Mouse (Mus musculus) ES-E14 (cell line): ENCODE measurements around the gene Muc20.

Experiments used
- CHD2 ChIP-seq: IDR thresholded peaks from 2 replicates; pipeline ENCODE4 v1.6.1; 2014; ENCODE audit warnings: mild to moderate bottlenecking, low read depth, low read length, inconsistent platforms
- HCFC1 ChIP-seq: IDR thresholded peaks from 2 replicates; pipeline ENCODE4 v1.6.1; 2012; ENCODE audit warnings: low read length, inconsistent platforms, borderline replicate concordance; ENCODE audit not compliant: insufficient read depth
- MAFK ChIP-seq: IDR thresholded peaks from 2 replicates; pipeline ENCODE4 v1.6.1; 2014; ENCODE audit warnings: mild to moderate bottlenecking, low read depth, low read length, inconsistent platforms; ENCODE audit not compliant: insufficient read depth
- ZC3H11A ChIP-seq: IDR thresholded peaks from 2 replicates; pipeline ENCODE4 v1.6.1; 2012; ENCODE audit warnings: low read depth, mild to moderate bottlenecking, inconsistent platforms, low read length, borderline replicate concordance
- ZNF384 ChIP-seq: IDR thresholded peaks from 2 replicates; pipeline ENCODE4 v1.6.1; 2012; ENCODE audit warnings: low read depth, low read length, inconsistent platforms

DNA sequence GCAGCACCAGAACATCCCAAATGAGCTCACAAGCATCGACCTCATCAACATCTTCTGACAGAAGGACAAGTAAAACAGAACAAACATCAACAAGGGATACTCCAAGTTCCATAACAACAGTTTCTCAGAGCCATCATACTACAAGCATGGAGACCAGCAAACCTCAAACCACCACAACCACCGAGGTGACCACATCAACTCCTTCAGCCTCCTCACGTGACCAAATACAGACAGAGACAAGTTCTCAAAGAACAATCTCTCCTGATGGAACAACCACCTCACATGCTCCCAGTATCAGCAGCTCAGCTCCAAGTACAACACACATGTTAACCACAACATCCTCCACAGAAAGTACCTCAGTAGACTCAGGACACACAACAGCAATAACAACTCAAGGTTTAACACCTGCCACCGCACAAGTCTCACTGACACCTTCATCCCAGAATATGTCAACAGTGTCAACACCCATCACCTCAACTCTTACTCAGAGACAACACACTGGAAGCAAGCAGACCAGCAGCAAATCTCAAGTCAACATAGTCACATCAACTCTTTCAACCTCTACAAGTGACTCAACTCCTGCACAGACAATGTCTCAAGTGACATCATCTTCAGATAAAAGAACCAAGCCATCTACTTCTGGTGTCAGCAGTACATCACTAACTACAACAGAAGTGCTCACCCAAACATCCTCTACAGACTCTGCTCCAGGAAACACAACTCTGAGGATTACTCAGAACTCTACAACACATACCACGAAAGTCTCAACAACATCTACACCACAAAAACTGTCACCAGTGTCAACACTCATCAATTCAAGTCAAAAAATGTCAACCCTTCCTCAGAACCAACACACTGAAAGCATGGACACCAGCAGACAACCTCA lies 46.8 kb downstream of the Muc20 start:
- TF ChIP-seq HCFC1 (no peak), CHD2 (no peak), ZNF384 (no peak), ZC3H11A (no peak), MAFK (no peak)
